In the genomic region with DNA sequence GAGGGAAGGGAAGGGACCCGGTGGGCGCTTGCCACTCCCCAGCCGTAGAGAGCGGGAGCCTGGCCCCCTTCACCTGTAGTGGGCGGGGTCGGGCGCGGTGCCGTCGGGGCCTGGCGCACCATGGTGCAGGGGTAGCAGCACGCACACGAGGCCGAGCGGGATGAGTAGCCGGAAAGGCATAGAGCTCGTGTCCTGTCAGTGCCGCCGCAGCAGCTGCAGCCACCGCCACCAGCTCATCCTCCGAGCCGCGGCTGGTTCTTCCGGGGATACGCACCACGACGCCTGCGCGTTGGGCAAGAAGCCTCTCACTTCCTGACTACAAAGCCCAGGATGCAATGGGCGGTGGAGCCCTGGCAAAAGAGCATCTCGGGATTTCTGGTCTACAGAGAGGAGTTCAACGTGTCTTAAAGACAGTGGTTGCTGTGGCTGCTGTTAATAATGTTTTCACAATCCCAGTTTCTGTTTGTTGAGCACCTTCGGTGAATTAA, we compare ENCODE assay signal across 8 mouse cellular contexts. TPM values are rescaled to one million over a fixed set of nuclear protein-coding genes. Genes with fewer than 3 reads are reported as not detected.
DNase-seq lines count a peak whose midpoint lies in the region; ATAC-seq lines count a peak whose summit lies in the region.

TSS of gene Edem2 (minus strand) at position 318 of the 488 bp plus-strand sequence.

- H3K4me3 ChIP-seq in hindbrain, embryonic 12.5 days, result peak within 1 kb of the TSS; percentile 80

- peak; percentile 94 for DNase-seq in NIH3T3 (ENCODE audit: low read depth)
- DNase-seq in cerebellum, postnatal 10 days, result peak; percentile 92 to 95
- peak; percentile 82 to 89 for DNase-seq in frontal cortex, postnatal 10 days (ENCODE audit: low spot score in 2 of 2)
- DNase-seq in layer of hippocampus, postnatal 14 days (ENCODE audit: low spot score in 2 of 2), result peak; percentile 86 to 96
- peak; percentile 93 for DNase-seq in lung, postnatal 14 days
- peak; percentile 87 for DNase-seq in retina, adult 2 months (ENCODE audit: low read depth, low spot score)
- peak; percentile 91 to 94 for DNase-seq in thymus, postnatal 36 days

- H3K9me3 ChIP-seq in hindbrain, embryonic 12.5 days (replicated peaks), result no peaks in the 10 kb centered on the region

- H3K4me2 ChIP-seq in hindbrain, embryonic 12.5 days (replicated peaks), result peak within 1 kb of the TSS; percentile 85

- H3K36me3 ChIP-seq in hindbrain, embryonic 12.5 days, result 0 out of 2 replicates have a peak, but pooled peaks cover 2% of the 10 kb centered on the region

- peak within 1 kb of the TSS; percentile 55; the same call in 1 of the 2 replicates for H3K27ac ChIP-seq in hindbrain, embryonic 12.5 days

- peak; percentile 97 for ATAC-seq in hindbrain, embryonic 12.5 days (ENCODE audit: low FRiP score)

- H3K4me1 ChIP-seq in hindbrain, embryonic 12.5 days, result peaks cover 12% of the 10 kb centered on the region

- H3K27me3 ChIP-seq in hindbrain, embryonic 12.5 days, result no peaks in the 10 kb centered on the region

- under 1% methylated on average over 33 of the region's 33 CpGs for WGBS in hindbrain, embryonic 12.5 days

- H3K9ac ChIP-seq in hindbrain, embryonic 12.5 days, result peak within 1 kb of the TSS; percentile 86

RNA-seq across cellular contexts. Expression of gene Edem2, which starts in this region (rescaled TPM):
- 37.3 and 38.5 TPM in 2 replicates for polyA plus RNA-seq in hindbrain, embryonic 12.5 days (2016; fragmentation: Nextera tagmentation; extraction: Ambion mirVana)
- 10 to 100 TPM; 18.2 to 19.6 TPM for total RNA-seq in layer of hippocampus, postnatal 14 days (2021)

Comparison
In these comparisons a context has a peak if more than half of its experiments do, and no peak if none do; other contexts are left out.
1. Peak in every context shown above with its lines: DNase-seq, ATAC-seq, H3K4me3 ChIP-seq and H3K27ac ChIP-seq.